Mouse (Mus musculus) CH12.LX (cell line): ENCODE results near the gene Prune2.

Source experiments
- EP300 ChIP-seq: IDR thresholded peaks from 2 replicates; pipeline ENCODE4 v1.6.1; 2011; ENCODE audit warnings: low read length, improper control_type of control experiment
- MAFK ChIP-seq: IDR thresholded peaks from 2 replicates; pipeline ENCODE4 v1.6.1; 2011; ENCODE audit warnings: low read length, improper control_type of control experiment; ENCODE audit not compliant: insufficient replicate concordance
- RCOR1 ChIP-seq: conservative IDR thresholded peaks from 2 replicates; pipeline ENCODE4 v1.6.1; 2012; ENCODE audit warnings: low read depth, mild to moderate bottlenecking, inconsistent platforms, low read length, improper control_type of control experiment

- no peak for TF ChIP-seq RCOR1
- no peak for TF ChIP-seq MAFK
- peak; percentile 61 for TF ChIP-seq EP300
These were observed 295.5 kb downstream of the Prune2 start for GRCm38 (mm10) chr19:17251453-17251852.
